Mouse (Mus musculus) embryo, embryonic 9.5 days (tissue): Measurements from ENCODE around the gene Rbl1.
A peak's percentile ranks its signal among the peaks of the same experiment; 100 is the strongest.
"Not testable (repeated sequence)": the region's sequence is repeated elsewhere in the genome, so short reads cannot be mapped to it uniquely, and the experiment has no call there.

Source experiments
- DNase-seq: peaks from one replicate; pipeline ENCODE4 v3.0.0-alpha.2; 2017; ENCODE audit errors: extremely low spot score

Rbl1 gene

DNA sequence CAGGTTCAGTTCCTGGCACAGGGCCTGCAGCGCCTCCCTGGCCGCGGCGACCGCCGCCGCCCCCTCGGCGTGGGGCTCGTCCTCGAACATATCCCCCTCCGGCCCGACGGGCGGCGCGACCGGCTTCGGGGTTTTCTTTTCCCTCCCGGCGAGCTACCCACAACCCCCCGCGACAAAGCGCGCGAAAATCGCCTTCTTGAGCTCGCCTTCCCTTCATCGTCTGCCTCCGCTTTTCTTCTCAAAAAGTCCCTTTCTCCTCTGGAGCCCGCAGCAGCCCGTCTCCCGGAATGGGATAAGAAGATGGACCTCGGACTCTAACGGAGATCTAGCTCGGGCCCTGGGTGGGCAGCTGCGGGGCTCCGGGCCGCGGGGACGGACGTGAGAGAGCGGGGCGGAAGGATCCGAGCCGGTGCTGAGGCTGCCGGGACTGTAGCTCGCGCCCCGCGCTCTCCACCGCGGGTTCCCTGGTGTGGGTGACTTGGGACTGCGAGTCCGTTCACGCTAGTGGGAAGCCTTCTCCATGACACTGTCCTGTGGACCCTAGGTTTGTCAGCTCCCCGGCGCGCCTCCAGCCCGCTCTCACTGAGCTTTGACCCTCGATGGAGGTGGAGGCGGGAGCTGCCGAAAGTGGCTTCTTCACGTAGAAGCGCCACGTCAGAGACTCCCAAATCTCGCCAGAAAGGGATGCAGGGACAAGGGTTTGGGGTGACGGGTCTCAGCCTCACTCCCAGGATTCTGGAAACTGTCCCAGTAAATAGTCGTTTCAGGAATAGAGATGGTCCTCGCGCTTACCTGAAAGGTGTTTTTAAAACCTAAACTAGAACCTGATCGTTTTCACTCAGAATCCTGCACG is at the start of gene Rbl1:
Gene Rbl1 (minus strand): TSS at position 169 of the 853 bp plus-strand sequence.
- peak; percentile 98 for DNase-seq

- peak; percentile 8 for DNase-seq
Measured at GRCm38 (mm10) chr2:157248111-157248510, 43.8 kb upstream of the Rbl1 start.

DNA sequence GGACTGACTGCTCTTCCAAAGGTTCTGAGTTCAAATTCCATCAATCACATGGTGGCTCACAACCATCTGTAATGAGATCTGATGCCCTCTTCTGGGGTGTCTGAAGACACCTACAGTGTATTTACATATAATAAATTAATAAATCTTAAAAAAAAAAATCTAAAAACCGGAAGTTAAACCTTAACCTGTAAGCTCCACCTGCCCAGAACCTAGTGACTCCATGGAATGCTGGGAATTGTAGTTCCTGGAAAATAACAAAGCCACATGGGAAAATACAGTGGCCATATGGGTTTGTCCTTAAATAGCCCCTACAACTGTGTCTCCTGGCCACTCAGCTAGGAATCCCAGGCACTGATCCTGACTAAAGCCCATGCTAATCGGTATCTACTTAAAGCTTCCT is 41.3 kb upstream of the Rbl1 start:
- no peak for DNase-seq

GRCm38 (mm10) chr2:157245001-157245400 is 40.7 kb upstream of the Rbl1 start:
- peak; percentile 1 for DNase-seq

GRCm38 (mm10) chr2:157235946-157236345 is 31.6 kb upstream of the Rbl1 start:
- DNase-seq: no peak

DNA sequence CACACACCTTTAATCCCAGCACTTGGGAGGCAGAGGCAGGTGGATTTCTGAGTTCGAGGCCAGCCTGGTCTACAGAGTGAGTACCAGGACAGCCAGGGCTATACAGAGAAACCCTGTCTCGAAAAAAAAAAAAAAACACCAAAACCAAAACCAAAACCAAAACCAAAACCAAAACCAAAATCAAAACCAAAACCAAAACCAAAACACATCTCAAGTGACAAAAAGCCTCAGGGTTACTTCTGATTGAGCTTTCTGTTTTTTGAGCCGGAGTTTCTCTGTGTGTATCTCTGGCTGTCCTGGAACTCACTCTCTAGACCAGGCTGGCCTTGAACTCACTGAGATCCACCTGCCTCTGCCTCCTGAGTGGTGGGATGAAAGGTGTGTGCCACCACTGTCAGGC is 17.6 kb upstream of the Rbl1 start:
- not testable (repeated sequence) for DNase-seq

DNA sequence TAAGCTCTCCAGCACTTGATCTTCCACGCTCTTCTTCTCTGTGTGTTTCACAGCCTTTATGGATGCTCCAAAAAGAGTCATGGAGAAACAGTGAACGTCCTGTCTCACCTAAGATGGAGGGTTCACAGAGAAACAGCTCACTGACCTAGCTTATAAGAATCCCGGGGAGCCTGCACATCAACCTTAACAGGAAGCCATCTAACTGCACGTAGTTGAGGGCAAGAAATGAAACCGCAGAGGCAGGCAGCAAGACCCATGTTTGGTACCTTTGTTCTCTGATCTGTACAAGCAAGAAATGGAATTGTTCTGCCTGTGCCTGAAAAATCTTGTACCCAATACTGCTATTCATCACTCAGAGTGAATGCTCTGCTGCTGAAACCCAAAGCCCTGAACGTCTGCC is 15.8 kb upstream of the Rbl1 start:
- DNase-seq: no peak

DNA sequence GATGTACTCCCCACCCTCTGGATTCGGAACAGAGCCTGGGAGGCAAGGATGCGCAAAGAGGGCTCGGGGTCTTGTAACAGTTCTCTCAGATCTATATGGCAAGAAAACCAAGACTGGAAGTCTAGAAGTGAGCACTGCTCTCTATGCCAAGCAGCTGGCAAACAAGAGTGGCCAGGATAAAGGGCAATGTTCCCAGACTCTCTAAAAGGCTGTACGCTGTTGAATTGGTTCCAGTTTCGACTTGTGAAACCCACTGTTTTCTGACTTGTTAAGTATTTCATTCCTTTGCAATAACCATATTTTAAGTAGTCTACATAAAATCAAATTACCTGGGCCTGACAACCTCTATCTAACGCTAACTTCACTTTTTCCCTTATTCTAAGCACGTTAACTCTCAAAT is 7.4 kb upstream of the Rbl1 start:
- DNase-seq: no peak

DNA sequence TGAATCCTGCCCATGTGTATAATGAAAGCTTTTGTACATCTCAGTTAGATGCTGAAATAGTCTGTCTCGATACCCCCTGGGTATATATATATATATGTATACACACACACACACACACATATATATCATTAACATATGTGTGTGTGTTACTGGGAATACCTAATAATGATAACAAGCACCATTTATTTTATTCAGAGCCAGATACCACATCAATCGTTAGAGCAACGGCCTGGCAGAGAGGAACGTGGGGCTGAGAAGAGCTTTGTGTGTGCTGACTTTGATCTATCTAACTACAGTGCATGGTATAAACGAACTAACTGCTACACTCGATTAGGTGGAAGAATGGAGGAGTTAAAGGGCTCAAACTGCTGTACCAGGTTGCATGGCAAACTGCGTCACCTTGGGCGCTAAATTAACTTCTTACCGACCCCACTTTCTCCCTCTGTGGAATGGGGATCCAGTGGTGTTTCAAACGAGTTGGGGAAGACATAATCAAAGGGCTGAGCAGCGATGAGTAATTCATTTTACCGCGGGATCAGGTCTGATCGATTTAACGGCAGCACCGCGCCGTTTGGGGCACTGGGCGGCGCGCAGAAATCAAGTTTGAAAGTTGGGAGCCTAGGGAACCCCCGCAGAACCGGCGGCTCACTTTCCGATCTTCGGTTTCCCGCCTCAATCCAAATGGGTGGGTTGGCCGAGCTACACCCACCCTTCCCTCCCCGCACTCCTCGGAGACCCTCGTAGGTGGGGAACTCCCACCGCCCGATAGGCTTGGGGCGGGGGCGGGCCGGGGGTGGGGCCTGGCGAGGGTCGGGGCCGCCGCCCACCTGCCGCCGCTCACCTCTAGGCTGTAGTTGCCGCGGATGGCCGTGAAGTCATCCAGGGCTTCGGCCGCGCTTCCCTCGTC is 622 bp downstream of the Rbl1 start:
- no peak for DNase-seq

- no peak for DNase-seq
Measured at GRCm38 (mm10) chr2:157203026-157203425, 1.3 kb downstream of the Rbl1 start.

DNA sequence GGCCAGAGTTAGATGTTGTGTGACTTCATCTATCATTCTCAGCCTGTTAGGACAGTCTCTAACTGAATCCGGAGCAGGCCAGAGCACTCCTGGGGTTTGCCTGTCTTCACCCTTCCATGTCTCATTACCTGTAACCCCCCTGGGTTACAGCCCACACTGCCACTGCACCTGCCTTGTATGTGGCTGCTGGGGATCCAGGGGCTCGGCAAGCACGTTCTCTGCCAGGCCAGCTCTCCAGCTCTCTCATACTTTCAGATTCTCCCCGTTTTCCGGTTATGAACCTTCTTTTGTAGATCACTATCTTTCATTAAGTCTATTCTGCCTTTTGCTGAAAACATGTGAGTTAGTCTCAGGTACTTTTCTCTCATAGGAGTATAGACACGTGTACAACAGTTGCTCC is 2.0 kb downstream of the Rbl1 start:
- DNase-seq: no peak

- no peak for DNase-seq
Measured at GRCm38 (mm10) chr2:157201081-157201830, 3.1 kb downstream of the Rbl1 start.

- not testable (repeated sequence) for DNase-seq
Measured at GRCm38 (mm10) chr2:157198405-157198804, 5.9 kb downstream of the Rbl1 start.

DNA sequence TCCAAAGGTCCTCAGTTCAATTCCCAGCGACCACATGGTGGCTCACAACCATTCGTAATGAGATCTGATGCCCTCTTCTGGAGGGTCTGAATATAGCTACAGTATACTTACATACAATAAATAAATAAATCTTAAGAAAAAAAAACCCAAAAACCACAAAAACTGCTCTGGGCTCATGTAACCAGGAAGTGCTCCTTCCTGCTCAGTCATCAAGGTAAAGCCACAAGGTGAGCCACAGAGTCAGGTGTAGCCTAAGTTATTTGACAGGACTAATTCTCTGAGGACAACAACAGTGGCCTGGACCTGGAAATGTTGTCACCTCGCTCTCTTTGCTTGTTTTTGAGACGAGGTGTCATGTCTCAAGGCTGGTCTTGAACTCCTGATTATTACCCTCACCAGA is 13.7 kb downstream of the Rbl1 start:
- DNase-seq: no peak

DNA sequence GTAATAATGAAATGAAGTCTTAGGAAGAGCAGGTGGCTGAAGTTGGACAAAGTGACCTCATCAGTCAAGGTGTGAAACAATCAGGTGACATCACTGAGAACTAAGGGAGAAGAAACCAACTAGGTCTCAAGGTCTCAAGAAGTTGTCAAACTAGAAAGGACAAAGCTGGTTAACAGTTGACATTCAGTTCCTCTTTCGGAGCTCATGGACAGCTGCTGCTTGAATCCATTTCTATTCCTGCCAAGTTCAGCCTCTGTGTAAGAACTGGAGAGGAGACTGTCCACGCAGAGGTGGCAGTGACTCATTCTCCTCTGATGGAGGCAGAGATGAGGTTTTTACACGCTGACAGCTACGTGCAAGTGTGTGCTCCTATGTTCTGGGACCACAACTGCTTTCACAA is 17.1 kb downstream of the Rbl1 start:
- no peak for DNase-seq

DNA sequence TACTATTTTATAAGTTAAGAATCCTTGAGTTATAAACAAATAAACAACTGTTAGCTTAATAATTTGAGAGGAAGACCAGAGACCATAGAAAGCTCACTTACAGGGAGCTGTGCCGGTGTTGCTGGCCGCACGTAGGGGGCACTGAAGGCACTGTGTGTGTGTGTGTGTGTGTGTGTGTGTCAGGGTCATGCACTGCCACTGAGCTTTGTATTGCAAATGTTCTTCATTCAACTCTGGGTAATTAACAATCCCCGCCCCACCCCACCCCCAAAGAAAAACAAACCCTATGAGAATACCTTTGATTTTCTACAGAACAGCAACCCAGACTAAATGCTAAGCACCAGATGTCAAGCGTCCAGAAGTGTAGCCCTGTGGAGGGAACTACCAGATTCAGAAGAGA is 17.8 kb downstream of the Rbl1 start:
- no peak for DNase-seq

GRCm38 (mm10) chr2:157185022-157185660 is 19.2 kb downstream of the Rbl1 start:
- DNase-seq: no peak

DNA sequence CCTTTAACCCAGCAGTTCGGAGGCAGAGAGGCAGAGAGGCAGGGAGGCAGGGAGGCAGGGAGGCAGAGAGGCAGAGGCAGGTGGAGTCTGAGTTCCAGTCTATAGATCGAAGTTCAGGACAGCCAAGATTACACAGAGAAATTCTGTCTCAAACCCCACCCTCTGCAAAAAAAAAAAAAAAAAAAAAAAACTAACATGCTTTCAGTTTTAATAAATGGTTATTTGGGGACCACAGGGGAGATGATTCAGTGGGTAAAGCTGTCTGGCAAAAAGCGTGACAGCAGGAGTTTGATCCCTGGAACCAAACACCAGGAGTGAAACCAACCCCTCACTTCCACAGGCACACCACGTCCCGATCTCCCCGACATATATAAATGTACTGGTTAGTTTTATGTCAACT is 26.2 kb downstream of the Rbl1 start:
- no peak for DNase-seq

GRCm38 (mm10) chr2:157176248-157176647 is 28.1 kb downstream of the Rbl1 start:
- DNase-seq: no peak

DNA sequence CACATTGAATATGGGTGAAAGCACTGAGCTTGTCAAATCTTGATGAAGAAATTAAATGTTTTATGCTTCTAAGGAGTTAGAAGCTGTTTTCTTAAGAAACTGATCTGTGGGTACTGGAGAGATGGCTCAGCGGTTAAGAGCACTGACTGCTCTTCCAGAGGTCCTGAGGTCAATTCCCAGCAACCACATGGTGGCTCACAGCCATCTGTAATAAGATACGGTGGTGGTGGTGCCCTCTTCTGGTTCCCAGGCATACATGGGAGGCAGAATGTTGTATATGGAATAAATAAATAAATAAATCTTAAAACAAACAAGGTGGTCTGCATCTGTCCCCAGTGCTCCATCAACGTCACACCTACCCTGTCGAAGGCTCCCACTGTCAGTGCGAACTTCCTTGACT is 29.9 kb downstream of the Rbl1 start:
- DNase-seq: no peak

DNA sequence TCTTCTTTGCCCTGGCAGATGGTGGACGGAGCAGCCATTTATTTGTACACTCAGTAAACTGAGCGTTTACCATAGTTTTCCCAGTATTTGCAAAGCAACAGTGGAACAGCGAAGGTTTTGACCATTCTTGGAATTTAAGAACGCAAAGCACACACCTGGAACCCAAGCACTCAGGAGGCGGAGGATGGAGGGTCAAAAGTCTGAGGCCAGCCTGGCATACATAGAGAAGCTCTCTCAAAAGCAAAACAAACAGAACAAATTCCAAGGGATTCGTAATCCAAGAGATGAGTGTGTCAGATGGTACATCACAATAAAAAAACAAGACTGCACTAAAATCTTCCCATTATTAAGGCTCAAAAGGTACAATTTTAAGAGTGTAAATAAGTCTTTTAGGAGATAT is 30.8 kb downstream of the Rbl1 start:
- no peak for DNase-seq

DNA sequence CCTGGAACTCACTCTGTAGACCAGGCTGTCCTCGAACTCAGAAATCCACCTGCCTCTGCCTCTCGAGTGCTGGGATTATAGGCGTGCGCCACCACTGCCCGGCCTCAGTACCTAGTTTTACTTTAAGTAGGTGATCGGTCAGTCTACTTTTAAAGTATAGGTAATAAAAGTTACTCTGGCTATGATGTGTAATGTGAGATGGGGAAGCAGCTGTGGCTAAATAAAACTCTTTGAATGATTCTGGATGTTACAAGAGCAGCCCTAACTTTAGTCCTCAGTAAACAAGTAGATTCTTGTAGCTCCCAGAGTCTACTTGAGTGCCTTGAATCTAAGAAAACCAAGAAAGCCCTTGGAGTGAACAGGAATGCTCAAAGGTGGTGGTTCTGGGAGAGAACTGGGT is 31.4 kb downstream of the Rbl1 start:
- DNase-seq: no peak
